Mouse (Mus musculus): ENCODE data around the gene Pdha1.

The Pdha1 gene

GRCm38 (mm10) chrX:160137861-160138717 is at the start of gene Pdha1:
Gene Pdha1 (minus strand): TSS chrX:160138413.
- DNase-seq: peak; percentile 90

DNA sequence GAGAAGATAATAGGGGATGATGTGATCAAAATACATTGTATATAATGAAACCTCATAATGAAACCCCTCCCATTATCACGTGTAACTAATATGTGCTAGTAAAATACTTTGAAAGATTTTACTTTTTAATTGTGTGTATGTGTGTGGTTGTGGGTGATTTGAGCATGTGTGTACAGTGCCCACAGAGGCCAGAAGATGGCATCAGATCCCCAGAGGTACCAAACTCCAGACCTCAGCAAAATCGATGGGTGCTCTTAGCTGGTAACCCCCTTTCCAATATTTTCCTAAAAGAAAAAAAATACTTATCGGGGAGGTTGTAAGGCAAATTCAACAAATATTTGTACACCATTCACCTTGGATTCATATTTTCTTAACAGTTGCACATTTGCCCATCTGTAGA is 40.8 kb upstream of the Pdha1 start:
- DNase-seq: no peak

DNA sequence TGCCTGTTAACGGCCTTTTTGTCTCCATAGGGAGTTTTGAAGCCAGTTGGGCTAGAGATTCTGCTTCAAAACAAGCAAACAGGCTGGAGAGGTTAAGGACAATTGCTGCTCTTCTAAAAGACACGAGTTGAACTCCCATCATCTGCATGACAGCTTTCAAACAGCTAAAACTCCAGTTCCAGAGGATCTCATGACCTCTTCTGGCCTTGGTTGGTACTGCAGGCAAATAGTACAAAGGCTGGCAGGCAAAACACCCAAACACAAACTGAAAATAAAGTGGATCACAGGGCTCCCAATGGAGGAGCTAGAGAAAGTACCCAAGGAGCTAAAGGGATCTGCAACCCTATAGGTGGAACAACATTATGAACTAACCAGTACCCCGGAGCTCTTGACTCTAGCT is 31.9 kb upstream of the Pdha1 start:
- DNase-seq: peak; percentile 36

GRCm38 (mm10) chrX:160166246-160166985 is 28.2 kb upstream of the Pdha1 start:
- no peak for DNase-seq

DNA sequence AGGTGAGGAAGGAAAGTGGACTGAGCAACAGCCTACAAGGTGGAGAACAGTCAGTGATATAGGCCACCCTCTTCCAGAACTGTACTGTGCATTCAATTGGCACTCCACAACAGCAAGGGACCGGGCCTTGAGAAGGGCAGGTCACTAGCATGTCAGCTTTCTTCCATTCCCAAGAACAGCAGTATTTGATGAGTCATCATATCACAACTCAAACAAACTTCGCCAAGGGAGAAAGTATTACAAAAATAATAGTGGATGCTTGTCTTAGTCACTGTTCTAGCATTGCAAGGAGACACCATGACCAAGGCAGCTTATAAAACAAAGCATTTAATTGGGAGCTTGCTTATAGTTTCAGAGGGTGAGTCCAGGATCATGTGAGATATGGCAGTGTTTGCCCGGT is 26.0 kb upstream of the Pdha1 start:
- no peak for DNase-seq

GRCm38 (mm10) chrX:160153147-160153815 is 15.1 kb upstream of the Pdha1 start:
- DNase-seq: no peak

DNA sequence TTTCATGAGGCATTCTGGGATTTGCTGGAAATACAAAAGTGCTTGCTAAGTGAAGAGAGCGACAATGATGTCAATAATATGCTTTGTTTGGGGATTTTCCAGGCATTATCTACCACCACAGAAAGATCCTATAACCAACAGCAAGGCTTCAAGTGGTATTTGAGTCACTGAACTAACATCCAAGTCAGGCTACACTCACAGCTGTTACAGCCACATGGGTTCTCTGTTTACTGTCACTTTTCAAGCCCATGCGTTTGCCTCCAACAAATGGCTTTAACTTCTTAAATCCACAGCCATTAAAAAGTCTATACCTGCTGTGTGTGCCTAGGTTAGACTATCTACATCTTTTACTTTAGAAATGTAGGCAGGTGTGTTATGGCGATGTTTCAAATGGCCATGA is 10.6 kb upstream of the Pdha1 start:
- no peak for DNase-seq

- no peak for DNase-seq
These were observed 9.2 kb upstream of the Pdha1 start for GRCm38 (mm10) chrX:160147406-160147805.

GRCm38 (mm10) chrX:160146806-160147205 is 8.6 kb upstream of the Pdha1 start:
- peak; percentile 20 for DNase-seq

- peak; percentile 4 for DNase-seq
These were observed 894 bp downstream of the Pdha1 start for GRCm38 (mm10) chrX:160137177-160137860.

DNA sequence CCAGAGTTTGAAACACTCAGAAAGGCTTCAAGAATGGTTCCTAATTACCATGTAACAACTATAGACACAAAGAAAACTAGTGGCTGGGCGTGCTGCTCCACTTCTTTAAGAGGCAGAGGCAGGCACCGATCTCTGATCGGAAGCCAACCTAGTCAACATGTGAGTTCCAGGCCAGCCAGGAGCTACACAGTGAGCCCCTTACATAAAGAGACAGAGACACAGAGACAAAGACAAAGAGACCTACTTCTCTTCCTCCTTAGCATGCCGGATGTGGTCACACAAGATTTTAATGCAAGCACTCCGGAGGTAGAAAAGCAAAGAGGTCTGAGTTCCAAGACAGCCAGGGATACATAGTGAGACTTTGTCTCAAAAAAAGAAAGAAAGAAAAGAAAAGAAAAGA is 2.1 kb downstream of the Pdha1 start:
- DNase-seq: no peak

DNA sequence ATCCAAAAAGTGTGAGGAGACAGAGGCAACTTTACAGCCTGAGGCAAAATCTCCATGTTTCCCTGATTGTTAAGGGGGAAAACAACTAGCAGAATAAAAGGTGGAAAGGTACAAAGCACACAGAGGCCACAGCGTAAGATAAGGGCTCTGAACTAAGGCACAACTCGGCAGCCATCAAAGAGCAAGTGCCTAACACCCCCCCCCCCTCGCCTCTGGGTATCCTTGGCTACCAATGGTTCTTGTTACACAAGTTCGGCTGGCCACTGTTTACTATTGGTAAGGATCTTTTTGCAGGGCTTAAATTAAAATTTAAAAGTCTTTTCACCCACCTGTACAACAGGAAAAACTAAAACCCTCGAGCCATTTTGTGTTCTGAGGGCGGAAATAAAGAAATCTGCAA is 2.5 kb downstream of the Pdha1 start:
- DNase-seq: no peak

DNA sequence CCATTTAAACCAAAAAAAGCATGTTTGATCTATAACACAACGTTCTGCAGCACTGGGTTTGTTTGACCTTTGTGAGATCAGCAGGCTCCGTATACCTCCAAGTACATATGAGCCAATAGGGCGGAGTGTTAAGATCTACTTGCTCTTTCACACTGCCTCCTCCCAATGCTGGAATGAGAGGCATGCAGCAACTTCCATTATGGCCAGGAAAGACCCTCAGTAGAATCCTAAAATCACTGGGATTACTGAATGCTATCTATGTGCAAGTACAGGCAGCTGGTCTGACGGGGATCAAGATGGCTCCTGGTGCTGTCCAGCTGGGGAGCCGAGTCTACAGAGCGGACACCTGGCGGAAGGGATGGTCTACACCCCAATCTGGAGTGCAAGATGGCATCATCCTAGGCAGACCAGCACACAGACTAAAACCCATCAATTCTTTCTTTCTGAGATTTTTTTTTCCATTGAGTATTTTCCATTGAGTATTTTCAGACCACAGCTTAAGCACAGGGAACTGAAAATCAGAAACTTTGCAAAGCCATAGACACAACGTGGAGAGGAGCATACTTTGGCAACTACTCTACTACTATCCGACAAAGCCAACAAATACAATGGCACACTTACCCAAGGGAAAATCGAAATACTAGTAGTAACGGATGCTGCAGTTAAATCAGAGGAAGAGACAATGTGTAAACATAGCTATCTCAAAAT is 3.9 kb downstream of the Pdha1 start:
- DNase-seq: no peak

- peak; percentile 55 for DNase-seq
These were observed 21.6 kb downstream of the Pdha1 start for GRCm38 (mm10) chrX:160116658-160117057.

- no peak for DNase-seq
These were observed 22.1 kb downstream of the Pdha1 start for GRCm38 (mm10) chrX:160116074-160116473.

- DNase-seq: no peak
These were observed 24.4 kb downstream of the Pdha1 start for GRCm38 (mm10) chrX:160113777-160114176.

DNA sequence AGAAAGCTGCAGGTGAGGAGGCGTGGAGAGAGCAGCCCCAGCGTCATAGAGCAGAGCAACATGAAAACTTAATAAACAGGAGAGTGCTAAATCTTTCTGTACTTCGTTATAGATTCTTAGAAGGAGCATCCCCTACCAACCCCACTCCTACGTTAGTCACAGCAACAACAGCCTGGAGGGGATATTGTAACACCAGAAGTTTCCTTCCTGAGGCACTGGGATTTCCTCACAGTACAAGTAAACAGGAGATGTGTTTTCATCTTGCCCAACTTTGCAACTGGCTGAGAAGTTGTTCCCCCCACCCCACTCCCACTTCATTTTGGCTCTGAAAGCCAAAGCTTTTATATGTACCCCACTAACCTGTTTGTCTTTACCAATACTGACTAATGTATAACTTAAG is 30.4 kb downstream of the Pdha1 start:
- no peak for DNase-seq

DNA sequence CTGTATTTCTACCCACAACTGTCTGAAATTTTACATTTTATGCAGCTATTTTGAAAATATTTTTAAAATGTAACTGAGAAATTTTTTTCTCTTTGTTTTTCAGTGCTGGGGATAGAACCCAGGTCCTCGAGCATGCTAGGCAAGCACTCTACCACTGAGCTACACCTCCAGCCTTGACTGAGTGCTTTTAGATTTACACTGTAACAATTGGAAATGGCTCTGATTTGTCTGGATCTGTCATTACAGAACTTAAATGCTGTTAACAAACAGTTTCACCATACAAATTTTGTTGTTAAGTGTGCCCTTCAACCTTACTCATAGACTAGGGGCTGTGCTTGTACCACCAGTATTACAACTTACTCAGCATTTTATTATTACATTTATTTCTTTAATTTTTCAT is 46.2 kb downstream of the Pdha1 start:
- DNase-seq: no peak

Measured in liver (tissue).